Mouse (Mus musculus) mouse embryonic stem cell (cell line): ENCODE results near the gene Theg.

ENCODE experiments used
- in situ Hi-C, 2 experiments: fragments of 300-500 bp; cut with MboI; formaldehyde crosslinking; loops; 1 replicate in 1 of 2; 3 replicates in 1 of 2; pipeline ENCODE4 v1.14.3; 2019 to 2020; ENCODE audit warnings: low sequenced_read_pairs in 2 of 2, low pct_unique_long_range_greater_than_20kb in 1 of 2, mixed read lengths in 1 of 2; ENCODE audit not compliant: unreplicated experiment in 1 of 2

Gene Theg

GRCm38 (mm10) chr10:79597051-79597935, 10.2 kb upstream of the Theg start:
- in situ Hi-C loops = no loop called here

- in situ Hi-C loops = no loop called here
Observed at GRCm38 (mm10) chr10:79595590-79595929, 8.4 kb upstream of the Theg start.

- in situ Hi-C loops = no loop called here
Observed at GRCm38 (mm10) chr10:79594872-79595589, 7.9 kb upstream of the Theg start.

- in situ Hi-C loops = no loop called here
Observed at GRCm38 (mm10) chr10:79594111-79594510, 7.0 kb upstream of the Theg start.

GRCm38 (mm10) chr10:79590702-79591101, 3.6 kb upstream of the Theg start:
- in situ Hi-C loops = no loop called here

DNA sequence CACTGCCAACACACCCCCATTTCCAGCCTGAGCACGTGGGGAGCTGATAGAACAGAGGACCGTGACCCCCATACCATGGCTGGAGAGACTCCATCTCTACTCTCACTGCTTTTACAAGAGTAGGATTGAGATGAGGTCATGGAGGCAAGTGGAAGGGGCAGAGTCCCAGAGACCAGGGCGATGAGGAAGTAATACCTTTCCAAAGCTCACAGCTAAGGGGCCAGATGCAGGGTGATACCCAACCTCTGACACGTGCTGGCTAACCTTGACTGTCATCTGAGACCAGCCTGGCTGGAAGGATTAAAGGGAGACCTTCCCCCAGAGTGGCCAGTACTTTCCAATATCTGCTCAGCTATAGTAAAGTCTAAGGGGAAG, 608 bp upstream of the Theg start:
- in situ Hi-C loops = no loop called here

DNA sequence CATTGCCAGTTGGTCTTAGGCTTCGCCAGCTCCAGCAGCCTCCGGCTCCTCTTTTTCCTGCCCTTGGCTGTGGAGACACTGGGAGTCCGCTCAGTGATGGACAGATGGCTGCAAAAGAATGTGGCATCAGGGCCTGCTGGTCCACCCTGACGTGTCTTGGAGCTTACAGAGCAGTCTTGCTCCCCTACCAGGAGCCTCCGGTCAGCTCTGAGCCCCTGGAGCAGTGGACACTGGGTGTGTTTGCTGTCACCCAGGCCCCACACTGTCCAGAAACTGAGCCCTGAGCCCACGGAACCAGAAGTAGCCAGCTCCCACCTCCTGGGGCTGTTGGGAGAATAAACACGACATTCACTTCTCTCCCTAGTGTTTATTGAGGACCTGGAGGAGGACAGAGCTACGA, 888 bp downstream of the Theg start:
- in situ Hi-C loops = no loop called here

DNA sequence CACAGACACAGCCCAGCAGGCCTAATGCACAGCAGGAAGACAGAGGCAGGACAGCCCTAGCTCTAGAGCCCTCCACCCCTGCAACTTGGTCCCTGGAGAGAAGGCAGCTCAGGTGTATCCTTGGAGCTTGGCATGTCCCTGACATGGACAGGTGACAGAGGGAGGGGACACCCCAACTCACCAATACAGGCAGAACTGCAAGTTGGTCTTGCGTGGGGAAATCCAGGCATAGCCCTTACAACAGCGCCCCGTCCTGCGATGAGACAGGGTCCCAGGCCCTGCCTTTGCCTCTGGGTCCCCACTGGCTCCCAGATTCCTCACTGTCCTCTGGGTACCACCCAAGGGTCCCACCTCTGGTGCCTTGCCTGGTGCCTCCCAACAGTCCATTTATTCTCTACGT, 1.4 kb downstream of the Theg start:
- in situ Hi-C loops = no loop called here

- in situ Hi-C loops = no loop called here
Observed at GRCm38 (mm10) chr10:79585136-79585535, 2.0 kb downstream of the Theg start.

DNA sequence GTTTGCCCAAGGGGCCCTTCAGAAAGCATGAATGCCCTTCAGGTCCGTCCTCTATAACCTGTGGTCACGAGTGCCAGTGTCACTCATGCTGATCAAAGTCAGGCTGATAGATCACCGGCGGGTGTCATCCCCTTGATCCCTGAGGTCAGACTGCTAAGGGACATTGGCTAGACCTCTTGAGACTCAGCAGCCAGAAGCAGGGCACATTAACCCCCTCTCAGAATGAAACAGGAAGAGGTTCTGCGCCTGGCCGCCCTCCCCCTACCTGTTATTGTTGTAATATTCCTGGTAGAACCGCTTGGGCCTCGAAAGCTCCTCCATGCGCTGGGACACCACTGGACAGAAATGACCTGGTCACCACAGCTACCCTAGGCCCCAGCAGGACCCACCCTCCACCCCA, 2.7 kb downstream of the Theg start:
- in situ Hi-C loops = no loop called here

DNA sequence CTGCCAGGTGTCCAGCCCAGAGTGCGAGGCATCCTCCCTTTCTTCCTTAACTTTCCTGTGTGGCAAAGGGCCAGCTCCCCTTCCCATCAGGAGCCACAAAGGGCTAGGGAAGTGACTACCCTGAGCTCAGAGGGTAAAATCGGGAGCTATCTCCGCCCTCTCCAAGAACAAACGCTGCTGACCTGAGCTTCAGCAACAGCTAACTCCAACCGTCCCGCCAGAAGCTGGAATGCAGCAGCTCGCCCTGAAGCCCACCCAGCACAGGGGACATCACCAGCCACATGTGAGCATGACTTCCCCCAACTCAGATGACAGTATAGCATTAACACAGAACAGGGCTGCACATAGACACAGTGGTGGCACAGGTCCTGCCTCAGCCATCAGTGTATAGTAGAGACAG, 3.1 kb downstream of the Theg start:
- in situ Hi-C loops = no loop called here

- in situ Hi-C loops = no loop called here
Observed at GRCm38 (mm10) chr10:79581501-79581900, 5.6 kb downstream of the Theg start.

DNA sequence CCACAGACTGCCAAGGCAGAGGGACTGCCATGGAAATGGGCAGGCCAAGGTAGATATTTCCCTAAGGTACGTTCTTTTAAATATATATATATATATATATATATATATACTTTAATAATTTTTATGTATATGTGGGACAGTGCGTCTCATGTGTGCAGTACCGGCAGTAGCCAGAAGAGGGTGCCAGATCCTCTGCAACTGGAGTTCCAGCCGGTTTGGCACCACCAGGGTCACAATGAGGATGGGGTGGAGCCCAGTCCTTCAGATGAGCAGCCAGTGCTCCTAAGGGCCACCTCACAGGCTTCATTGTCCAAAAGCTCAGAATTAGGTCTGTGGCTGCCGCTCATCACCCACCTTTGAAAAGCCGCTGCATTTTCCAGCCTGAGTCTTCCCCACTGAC, 6.3 kb downstream of the Theg start:
- in situ Hi-C loops = no loop called here

GRCm38 (mm10) chr10:79580356-79580755, 6.8 kb downstream of the Theg start:
- in situ Hi-C loops = no loop called here

- in situ Hi-C loops = no loop called here
Observed at GRCm38 (mm10) chr10:79579781-79580180, 7.3 kb downstream of the Theg start.

GRCm38 (mm10) chr10:79578891-79579290, 8.2 kb downstream of the Theg start:
- in situ Hi-C loops = no loop called here

GRCm38 (mm10) chr10:79578276-79578675, 8.9 kb downstream of the Theg start:
- in situ Hi-C loops = no loop called here

GRCm38 (mm10) chr10:79577376-79577775, 9.8 kb downstream of the Theg start:
- in situ Hi-C loops = no loop called here

DNA sequence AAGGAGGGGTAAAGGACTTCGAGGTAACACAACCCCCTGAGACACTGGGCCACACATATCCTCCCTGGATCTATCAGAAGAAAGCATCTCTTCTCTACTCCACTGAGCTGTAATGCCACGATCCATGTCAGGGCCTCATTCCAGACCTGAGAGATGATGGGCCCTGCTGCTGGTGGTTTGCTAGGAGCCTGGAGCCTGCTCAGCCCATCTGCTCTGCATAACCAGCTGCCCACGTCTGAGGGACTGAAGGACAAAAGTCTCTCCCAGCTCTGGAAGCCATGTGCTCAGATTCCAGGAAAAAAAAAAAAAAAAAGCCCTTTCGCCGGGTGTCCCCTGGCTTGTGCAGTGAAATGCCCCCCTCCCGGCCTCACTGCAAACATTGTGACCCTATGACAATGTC, 11.4 kb downstream of the Theg start:
- in situ Hi-C loops = no loop called here

GRCm38 (mm10) chr10:79574796-79575195, 12.3 kb downstream of the Theg start:
- in situ Hi-C loops = no loop called here
